Mouse (Mus musculus) left cerebral cortex, postnatal 10 days (tissue): ENCODE measurements around the gene Ahcyl2. TPM values are rescaled to one million over a fixed set of nuclear protein-coding genes. Genes with fewer than 3 reads are reported as not detected.
"Not testable (repeated sequence)": the region's sequence is repeated elsewhere in the genome, so short reads cannot be mapped to it uniquely, and the experiment has no call there.

ENCODE experiments used
- DNase-seq, 2 experiments: peaks; one replicate each; pipeline ENCODE4 v3.0.0; 2021 to 2022; ENCODE audit warnings: low spot score in 2 of 2, mixed read lengths in 1 of 2; ENCODE audit errors: extremely low spot score in 1 of 2
- intact Hi-C: fragments of 180-260 bp; cut with DNase I; formaldehyde crosslinking; loops from one replicate; pipeline ENCODE4 v1.15.1; 2025
- total RNA-seq, 2 experiments: library from RNA; stranded (reverse); gene quantifications; 2 replicates each; pipeline ENCODE4 v1.2.3; 2021

Gene Ahcyl2
- total RNA-seq, result 10 to 100 TPM; 67.9 to 75.9 TPM

DNA sequence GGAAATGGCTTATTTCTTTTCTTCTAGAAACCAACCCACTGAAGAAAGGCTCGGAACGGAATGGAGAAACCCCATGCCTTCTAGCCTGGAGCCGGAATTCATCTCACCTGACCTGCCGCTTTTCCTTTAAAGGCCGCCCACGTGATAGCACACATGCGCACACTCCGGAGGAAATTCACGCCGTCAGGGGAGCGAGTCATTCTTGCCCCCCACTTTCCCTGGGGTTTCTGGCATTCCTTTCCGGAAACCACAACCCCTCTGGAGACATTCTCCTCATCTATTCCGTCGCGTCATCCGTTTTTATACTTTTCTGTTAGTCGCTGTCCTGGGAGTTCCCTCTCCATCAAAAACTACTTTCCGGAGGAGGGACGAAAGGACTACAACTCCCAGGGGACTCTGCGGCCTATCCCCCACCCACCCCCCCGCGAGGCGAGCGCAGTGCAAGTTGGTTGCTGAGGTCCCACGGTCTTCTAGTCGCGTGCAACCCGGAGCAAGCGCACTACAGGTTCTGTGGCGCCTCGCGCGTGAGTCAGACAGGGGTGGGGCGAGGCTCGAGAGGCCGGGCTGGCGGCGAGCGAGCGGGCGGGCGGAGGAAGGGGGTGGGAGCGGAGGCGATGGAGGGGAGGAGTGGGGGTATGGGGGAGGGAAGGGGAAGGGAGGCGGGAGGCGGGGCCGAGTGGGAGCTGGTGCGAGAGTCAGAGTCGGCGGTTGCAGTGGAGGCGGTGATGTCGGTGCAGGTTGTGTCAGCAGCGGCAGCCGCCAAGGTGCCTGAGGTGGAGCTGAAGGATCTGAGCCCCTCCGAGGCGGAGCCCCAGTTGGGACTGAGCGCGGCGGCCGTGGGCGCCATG is at the start of gene Ahcyl2:
Gene Ahcyl2, plus strand, starts transcription at position 199 of the 848 bp plus-strand sequence.
- peak; percentile 94 to 98 for DNase-seq
- intact Hi-C loops, result loop anchor here (2.0 kb wide), 1 partner anchor 45 kb away; no protein-coding TSS in a partner anchor

DNA sequence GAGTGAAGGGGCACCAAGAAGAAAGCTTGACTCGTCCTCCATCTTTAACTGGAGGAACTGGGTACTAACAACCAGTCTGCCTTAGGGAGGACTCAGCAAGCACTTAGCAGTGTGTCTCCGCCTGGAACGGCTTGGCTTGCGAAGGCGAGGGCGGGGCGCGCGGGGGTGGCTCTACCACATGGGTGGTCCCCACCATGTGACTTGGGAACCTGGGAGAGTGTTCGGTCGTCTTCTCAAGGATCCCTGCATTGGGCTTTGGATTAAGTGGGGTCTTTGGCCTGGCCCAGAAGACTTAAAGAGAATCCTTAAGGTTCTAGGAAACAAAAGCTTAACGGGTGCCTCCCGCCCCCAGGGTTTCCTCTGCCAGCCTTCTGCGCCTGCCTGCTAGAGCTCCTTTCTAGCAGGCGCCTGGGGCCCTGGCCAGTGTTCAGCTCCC is 48.9 kb upstream of the Ahcyl2 start:
- peak; percentile 54 to 82 for DNase-seq
- intact Hi-C loops, result no loop called here

DNA sequence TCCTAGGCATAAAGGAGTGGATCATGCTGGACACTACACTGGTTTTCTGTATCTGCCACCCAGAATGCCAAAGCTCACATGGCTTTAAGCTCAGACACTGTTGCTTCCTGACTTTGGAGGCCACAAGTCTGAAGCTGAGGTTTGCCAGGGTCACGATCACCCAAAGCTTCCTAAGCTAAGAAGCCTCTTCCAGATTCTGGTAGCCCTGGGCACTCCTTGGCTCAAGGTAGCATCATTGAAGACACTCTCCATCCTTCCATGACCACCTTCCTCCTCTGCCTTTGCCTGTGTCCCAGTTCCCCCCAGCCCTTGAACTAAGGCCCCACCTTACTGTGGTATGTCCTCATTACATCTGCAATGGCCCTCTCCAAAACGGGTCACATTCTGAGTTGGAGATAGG is 45.9 kb upstream of the Ahcyl2 start:
- no peak for DNase-seq
- intact Hi-C loops, result no loop called here

DNA sequence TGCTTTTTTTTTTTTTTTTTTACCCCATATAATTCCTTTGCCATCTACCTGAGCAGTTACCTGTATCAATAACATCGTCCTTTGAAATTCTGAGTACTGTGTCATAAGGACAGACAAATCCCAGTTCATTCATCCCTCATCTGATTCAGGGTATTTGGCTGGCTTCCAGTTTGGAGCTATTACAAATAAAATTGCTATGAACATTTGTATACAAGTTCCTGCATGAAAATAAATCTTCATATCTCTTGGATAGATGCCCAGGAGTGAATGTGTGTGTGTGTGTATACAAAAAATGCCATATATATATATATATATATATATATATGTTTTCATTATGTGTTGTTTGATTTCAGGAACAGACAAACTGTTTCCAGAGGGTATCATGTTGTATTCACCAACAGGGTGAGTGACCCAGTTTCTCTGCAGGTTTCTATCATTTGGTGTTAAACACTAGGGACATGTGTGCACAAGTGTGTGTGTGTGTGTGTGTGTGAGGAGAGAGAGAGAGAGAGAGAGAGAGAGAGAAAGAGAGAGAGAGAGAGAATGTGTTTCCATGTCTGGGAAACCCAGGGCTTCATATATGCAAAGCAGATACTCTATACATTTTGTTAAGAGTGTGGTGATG is 41.1 kb upstream of the Ahcyl2 start:
- intact Hi-C loops, result no loop called here
- no peak for DNase-seq

DNA sequence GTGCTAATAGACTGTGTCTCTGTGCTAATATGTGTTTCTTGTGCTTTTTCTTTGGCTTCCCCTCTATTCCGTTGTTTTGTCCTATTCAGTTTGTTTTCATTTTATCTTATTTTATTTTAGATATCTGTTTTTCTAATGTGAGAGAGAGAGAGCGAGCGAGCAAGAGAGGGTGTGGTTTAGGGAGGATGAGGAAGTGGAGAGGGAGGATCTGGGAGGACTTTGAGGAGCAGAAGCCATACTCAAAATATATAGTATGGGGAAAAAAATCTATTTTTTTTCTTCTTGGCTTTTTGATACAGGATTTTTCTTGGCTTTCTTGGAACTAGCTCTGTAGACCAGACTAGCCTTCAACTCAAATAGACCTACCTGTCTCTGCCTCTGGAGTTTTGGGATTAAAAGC is 39.8 kb upstream of the Ahcyl2 start:
- DNase-seq, result no peak
- intact Hi-C loops, result no loop called here

DNA sequence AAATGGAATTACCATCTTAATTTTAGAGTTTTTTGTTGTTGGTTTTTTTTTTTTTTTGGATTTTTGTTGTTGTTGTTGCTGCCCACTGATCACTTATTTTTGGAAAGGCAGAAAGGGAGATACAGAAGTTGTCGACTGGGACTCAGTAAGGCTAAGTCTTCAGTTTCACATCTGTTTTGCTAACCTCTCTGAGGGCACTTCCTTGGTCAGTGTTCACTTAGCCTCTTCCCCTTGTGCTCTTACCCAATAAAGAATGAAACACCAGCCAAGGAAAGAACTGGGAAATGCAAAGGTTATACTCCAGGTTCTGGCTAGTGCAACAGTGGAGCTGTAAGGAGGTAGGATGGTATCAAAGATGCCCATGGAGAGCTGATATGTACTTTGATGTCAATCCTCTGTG is 38.3 kb upstream of the Ahcyl2 start:
- intact Hi-C loops, result no loop called here
- DNase-seq, result no peak

DNA sequence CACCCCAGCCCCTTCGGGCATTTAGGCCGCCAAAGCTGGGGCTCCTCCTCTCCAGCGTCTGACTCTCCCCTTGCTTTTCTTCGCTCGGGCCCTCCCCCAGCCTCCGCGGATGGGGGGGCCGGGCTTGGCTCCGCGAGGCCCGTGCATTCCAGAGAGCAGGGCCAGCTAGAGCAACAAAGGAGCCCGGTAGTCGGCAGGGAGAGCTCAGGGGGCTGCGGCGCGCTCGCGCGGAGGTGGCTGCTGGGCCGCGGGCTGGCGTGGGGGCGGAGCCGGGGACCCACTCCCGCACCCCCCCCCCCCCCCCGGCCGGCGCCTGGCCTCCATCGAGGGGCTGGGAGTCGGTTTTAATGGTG is 32.5 kb upstream of the Ahcyl2 start, which contains the start of gene Smo:
Gene Smo, plus strand, starts transcription at position 168 of the 353 bp plus-strand sequence.
- intact Hi-C loops, result no loop called here
- DNase-seq, result peak; percentile 48 to 88

DNA sequence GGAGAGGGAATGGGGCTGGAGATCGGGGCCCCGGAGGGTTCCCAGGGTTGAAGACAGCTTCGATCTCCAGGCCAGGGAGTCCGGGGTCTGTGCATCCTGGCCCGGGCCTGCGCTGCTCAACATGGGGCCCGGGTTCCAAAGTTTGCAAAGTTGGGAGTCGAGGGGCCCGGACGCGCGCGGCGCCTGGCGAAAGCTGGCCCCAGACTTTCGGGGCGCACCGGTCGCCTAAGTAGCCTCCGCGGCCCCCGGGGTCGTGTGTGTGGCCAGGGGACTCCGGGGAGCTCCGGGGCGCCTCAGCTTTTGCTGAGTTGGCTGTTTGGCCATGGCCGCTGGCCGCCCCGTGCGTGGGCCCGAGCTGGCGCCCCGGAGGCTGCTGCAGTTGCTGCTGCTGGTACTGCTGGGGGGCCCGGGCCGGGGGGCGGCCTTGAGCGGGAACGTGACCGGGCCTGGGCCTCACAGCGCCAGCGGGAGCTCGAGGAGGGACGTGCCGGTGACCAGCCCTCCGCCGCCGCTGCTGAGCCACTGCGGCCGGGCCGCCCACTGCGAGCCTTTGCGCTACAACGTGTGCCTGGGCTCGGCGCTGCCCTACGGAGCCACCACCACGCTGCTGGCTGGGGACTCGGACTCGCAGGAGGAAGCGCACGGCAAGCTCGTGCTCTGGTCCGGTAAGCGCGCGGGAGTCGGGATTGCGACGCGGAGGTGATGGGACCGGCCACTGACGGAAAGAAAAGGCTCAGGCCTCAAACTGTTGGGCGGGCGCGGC is 31.9 kb upstream of the Ahcyl2 start:
- DNase-seq, result peak in 1 of 2 experiments; percentile 74
- intact Hi-C loops, result no loop called here

DNA sequence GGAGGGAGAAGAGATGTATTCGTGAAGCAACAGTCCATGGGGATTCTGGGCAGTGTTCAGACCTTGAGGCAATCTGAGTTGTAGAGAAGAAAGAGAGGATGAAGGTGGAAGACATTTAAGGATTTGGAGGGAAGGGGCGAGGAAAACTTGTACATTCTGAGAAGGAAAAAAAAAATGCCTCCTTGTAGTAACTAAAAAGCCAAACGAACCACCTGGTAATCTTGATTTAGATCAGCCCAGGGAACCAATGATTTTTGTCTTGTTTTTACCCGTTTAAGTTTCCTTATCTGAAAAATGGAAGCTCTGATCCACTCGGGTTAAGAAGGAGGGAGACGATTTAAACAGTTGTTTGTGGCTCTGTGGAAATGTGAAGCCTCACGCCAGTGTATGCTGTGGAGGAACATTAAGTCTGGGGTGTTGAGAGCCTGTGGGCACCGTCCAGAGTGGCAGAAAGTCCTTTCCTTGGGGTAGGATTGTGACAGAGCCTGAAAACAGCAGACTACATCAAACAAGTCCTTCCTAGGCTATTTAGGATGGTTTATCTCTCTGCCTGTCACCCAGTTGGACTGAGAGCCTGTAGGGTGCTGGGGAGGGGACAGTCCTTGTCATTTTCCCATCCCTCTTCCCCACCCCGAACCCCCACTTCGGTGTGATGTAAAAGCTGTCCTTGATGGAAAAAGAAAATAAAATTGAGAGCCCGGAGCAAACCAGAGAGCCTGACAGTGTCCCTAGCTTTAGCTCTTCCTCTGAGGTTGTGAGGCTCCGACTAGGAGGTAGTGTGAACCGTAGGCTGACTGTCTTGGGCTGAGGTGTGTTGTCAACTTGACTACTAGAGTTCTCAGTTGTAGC is 31.0 kb upstream of the Ahcyl2 start:
- intact Hi-C loops, result no loop called here
- no peak for DNase-seq

DNA sequence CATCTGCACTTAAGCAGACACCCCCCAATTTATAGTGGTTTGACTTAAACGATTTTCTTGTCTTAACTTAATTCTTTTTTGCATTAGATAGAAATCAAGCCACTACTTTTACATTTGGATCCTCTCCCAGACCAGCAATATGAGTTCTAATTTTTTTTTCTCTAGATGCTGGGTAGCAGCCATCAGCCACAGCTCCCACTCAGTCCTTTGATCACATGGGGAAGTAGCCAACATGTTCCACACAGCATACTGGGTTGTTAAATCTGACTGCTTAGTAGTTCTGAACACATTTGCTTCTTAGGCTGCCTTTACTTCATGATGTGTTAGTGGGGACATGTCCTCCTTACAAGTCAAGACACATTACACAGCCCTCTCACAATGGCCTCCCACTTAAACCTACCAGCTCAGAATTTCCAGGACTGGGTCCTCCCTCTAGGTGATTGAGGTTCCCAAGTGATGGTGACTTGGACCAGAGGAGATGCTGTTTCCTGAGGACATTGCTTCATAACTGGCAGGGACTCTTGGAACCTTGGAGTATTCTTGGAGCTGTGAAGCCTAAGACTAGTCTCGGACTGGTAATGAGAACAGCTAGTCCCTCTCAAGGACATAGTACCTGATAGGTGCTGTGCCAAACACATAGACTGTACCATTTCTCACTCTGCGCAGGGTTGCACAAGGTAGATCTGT is 16.2 kb upstream of the Ahcyl2 start:
- intact Hi-C loops, result no loop called here
- peak in 1 of 2 experiments; percentile 66 for DNase-seq

DNA sequence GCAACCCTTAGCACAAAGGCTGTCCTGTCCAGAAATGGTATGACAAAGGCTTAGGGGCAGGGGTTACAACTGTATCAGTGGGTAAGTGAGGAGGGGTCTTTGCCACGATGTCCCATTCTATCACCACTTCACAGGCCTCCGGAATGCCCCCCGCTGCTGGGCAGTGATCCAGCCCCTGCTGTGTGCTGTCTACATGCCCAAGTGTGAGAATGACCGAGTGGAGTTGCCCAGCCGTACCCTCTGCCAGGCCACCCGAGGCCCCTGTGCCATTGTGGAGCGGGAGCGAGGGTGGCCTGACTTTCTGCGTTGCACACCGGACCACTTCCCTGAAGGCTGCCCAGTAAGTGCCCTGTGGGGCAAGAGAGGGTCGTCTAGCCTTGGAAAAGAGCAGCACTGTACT is 14.5 kb upstream of the Ahcyl2 start:
- intact Hi-C loops, result no loop called here
- DNase-seq, result no peak

DNA sequence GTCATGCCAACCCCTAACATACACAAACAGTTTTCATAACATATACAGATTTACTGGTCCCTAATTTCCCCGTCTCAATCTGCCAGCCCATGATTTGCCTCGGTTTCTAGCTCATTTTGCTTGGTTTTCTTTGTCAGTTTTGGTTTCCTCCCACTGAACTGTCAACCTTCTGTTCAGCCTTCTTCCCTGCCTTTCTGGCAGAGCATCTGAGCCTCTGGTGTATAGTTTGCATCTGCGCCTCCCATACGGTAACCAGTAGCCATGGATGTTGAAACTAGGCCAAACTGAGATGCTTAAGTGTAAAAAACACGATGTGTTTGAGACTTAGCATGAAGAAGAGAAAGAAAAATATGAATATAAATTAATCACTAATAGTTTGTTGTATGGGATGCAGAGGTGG is 11.8 kb upstream of the Ahcyl2 start:
- DNase-seq, result no peak
- intact Hi-C loops, result loop anchor here (5.0 kb wide), 1 partner anchor 44 kb away; no protein-coding TSS in a partner anchor

DNA sequence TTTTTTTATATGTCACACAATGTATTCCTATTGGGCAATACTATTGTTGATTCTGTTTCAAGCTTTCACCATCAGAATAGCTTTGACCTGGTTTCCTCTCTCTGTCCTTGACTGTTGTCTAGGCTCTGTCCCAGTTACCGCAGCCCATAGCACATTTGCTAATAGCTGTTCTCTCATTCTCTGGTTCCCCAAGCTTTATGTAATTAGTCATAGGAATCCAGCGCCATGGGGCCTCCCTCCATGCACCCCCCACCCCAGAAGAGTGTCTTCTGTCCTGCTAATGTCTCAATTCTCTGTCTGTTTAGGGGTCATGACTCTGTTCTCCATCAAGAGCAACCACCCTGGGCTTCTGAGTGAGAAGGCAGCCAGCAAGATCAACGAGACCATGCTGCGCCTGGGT is 11.3 kb upstream of the Ahcyl2 start:
- DNase-seq, result no peak
- intact Hi-C loops, result loop anchor here (5.0 kb wide), 1 partner anchor 44 kb away; no protein-coding TSS in a partner anchor

DNA sequence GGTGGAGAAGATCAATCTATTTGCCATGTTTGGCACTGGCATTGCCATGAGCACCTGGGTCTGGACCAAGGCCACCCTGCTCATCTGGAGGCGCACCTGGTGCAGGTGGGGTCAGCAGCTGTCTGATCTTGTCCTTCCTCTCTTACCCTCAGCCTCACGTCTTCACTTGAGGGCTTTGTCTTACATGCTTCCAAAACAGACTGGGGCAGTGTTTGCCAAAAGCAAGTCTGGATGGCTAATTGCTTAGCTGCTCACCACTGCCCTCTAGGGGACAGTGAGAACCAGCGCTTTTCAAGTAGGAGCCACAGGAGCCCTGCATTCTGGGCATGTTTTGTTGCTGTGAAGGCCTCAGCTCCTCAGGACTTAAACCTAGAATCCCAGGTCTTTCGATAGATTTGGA is 9.4 kb upstream of the Ahcyl2 start:
- DNase-seq, result peak in 1 of 2 experiments; percentile 78
- intact Hi-C loops, result loop anchor here (5.0 kb wide), 1 partner anchor 46 kb away; no protein-coding TSS in a partner anchor

DNA sequence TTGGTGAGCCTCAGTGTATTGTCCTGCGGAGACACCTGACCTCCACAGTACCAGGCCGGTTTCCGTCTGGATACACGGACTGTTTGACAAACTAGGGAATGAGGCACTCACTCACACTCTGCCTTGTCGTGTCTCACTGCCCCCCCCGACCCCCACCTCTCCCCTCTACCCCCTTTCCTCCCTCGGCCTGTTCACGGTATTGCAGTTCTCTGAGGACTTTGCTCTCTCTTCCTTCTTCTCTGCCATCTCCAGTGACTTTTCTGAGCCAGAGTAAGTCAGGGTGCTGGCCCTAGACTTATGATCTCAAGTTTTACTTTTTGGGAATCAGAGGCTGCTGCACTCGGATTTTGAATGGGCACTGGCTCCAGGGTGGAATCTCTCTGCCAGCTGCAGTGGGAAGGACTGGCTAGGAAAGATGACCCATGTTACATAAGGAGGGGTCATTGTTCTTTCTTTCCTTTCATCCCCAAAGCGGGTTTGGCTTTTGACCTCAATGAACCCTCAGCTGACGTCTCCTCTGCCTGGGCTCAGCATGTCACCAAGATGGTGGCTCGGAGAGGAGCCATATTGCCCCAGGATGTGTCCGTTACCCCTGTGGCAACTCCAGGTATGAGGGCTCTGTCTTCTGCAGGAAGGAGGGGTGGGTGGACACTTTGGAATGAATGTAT is 8.7 kb upstream of the Ahcyl2 start:
- intact Hi-C loops, result loop anchor here (5.0 kb wide), 1 partner anchor 47 kb away; no protein-coding TSS in a partner anchor
- DNase-seq, result no peak

DNA sequence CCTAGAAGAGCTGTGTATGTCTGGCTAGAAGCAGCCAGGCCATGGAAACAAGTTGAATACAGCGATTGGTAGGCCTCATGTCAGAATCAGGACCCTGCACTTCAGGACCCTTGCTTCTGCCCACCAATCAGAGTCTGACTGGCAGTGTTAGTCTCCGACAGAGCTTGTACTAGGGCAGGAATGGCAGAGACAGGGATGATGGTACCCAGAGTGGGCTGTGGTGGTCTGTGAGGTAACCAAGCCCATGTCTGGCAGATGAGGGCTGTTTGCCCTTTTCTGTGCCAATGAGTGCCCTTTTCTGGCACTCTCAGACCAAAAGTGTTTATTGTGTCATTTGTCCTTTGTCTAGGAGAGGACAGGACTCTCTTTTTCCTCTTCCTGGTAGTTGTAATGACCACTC is 7.4 kb upstream of the Ahcyl2 start:
- DNase-seq, intact Hi-C loops: not testable (repeated sequence)

DNA sequence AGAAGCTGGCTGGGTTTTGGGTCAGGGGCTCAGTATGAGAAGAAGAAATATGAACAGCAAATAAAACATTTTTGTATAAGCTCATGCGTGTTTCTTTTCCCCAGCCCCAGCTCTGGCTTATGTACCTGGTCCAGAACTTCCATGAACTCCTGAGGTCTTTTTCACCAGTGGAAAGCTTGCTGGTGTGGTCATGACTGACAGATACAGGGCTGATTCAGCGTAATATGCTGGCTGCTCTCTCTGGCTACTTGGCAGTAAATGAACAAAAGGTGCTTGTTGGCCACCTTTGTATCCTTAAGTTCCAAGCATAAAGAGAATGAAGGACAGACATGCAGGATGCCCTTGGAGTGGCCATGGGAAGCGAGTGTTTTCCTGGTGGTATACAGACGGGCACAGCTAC is 6.5 kb upstream of the Ahcyl2 start:
- DNase-seq, result no peak
- intact Hi-C loops, result no loop called here
